Mouse (Mus musculus) cerebellum, postnatal 36 days (tissue): ENCODE results near the gene Pabpc1l.
A peak's percentile ranks its signal among the peaks of the same experiment; 100 is the strongest.
"Not testable (repeated sequence)": the region's sequence is repeated elsewhere in the genome, so short reads cannot be mapped to it uniquely, and the experiment has no call there.

Experiments
- DNase-seq, 2 experiments: peaks; one replicate each; pipeline ENCODE4 v3.0.0; 2021 to 2022; ENCODE audit warnings: mixed read lengths in 2 of 2

Gene Pabpc1l

GRCm38 (mm10) chr2:164038407-164039028, 13.3 kb downstream of the Pabpc1l start:
- no peak for DNase-seq

- DNase-seq = no peak
Observed at GRCm38 (mm10) chr2:164040949-164041348, 15.7 kb downstream of the Pabpc1l start.

GRCm38 (mm10) chr2:164041523-164041922, 16.3 kb downstream of the Pabpc1l start:
- no peak for DNase-seq

- peak; percentile 66 to 73 for DNase-seq
Observed at GRCm38 (mm10) chr2:164047197-164047690, 22.0 kb downstream of the Pabpc1l start.

GRCm38 (mm10) chr2:164053767-164054166, 28.5 kb downstream of the Pabpc1l start:
- DNase-seq = peak; percentile 79 to 83

- DNase-seq = no peak
Observed at GRCm38 (mm10) chr2:164054671-164055070, 29.4 kb downstream of the Pabpc1l start.

- DNase-seq = no peak
Observed at GRCm38 (mm10) chr2:164059634-164060235, 34.5 kb downstream of the Pabpc1l start.

- DNase-seq = no peak
Observed at GRCm38 (mm10) chr2:164070142-164070764, 45.0 kb downstream of the Pabpc1l start, which contains the start of gene Stk4. Gene Stk4, plus strand, starts transcription at chr2:164070322.

GRCm38 (mm10) chr2:164070765-164071436, 45.7 kb downstream of the Pabpc1l start, which contains the start of gene Tomm34:
Gene Tomm34, minus strand, starts transcription at chr2:164071169.
- DNase-seq = peak; percentile 89 to 95

- DNase-seq = not testable (repeated sequence)
Observed at GRCm38 (mm10) chr2:164071437-164071820, 46.2 kb downstream of the Pabpc1l start.

GRCm38 (mm10) chr2:164072109-164072508, 46.9 kb downstream of the Pabpc1l start:
- DNase-seq = no peak

- no peak for DNase-seq
Observed at GRCm38 (mm10) chr2:164073120-164073519, 47.9 kb downstream of the Pabpc1l start.

GRCm38 (mm10) chr2:164073918-164074578, 48.8 kb downstream of the Pabpc1l start:
- DNase-seq = peak; percentile 97 to 98

GRCm38 (mm10) chr2:164075088-164075487, 49.8 kb downstream of the Pabpc1l start:
- DNase-seq = no peak

GRCm38 (mm10) chr2:164076874-164077425, 51.7 kb downstream of the Pabpc1l start:
- no peak for DNase-seq

GRCm38 (mm10) chr2:164077875-164078274, 52.6 kb downstream of the Pabpc1l start:
- DNase-seq = no peak

GRCm38 (mm10) chr2:164079488-164079887, 54.2 kb downstream of the Pabpc1l start:
- DNase-seq = no peak

- no peak for DNase-seq
Observed at GRCm38 (mm10) chr2:164081577-164081976, 56.3 kb downstream of the Pabpc1l start.

- DNase-seq = no peak
Observed at GRCm38 (mm10) chr2:164082175-164082574, 56.9 kb downstream of the Pabpc1l start.

GRCm38 (mm10) chr2:164083609-164084341, 58.5 kb downstream of the Pabpc1l start:
- DNase-seq = no peak

- DNase-seq = no peak
Observed at GRCm38 (mm10) chr2:164084342-164084700, 59.1 kb downstream of the Pabpc1l start.
